Mouse (Mus musculus) liver, embryonic 16.5 days (tissue): Measurements from ENCODE around the gene Slc23a4. TPM values are rescaled to one million over a fixed set of nuclear protein-coding genes. Genes with fewer than 3 reads are reported as not detected.

Experiments
- ATAC-seq: fragments of 200-750 bp; cut with Nextera tagmentation; 2 replicates; pipeline ENCODE4 v1.8.0; 2017; ENCODE audit warnings: low read depth, mild to moderate bottlenecking, moderate number of reproducible peaks, moderate library complexity
- H3K27ac ChIP-seq: fragments of 300-500 bp; sonication (generic); 2 replicates; pipeline ENCODE4 v1.5.1; 2014; ENCODE audit warnings: mild to moderate bottlenecking, low read length
- H3K27me3 ChIP-seq: fragments of 300-500 bp; sonication (generic); 2 replicates; pipeline ENCODE4 v1.6.1; 2014; ENCODE audit warnings: low read depth, low read length, mixed read lengths; ENCODE audit not compliant: control insufficient read depth, insufficient read depth
- H3K36me3 ChIP-seq: fragments of 300-500 bp; sonication (generic); 2 replicates; pipeline ENCODE4 v1.6.1; 2014; ENCODE audit warnings: mild to moderate bottlenecking; ENCODE audit not compliant: control insufficient read depth, insufficient read depth
- H3K4me1 ChIP-seq: fragments of 300-500 bp; sonication (generic); 2 replicates; pipeline ENCODE4 v1.6.1; 2014; ENCODE audit warnings: low read depth, low read length, mixed read lengths; ENCODE audit not compliant: control insufficient read depth
- H3K4me2 ChIP-seq: fragments of 300-500 bp; sonication (generic); 2 replicates; pipeline ENCODE4 v1.6.1; 2014; ENCODE audit warnings: low read depth, low read length, mixed read lengths
- H3K4me3 ChIP-seq: fragments of 300-500 bp; sonication (generic); 2 replicates; pipeline ENCODE4 v1.5.1; 2014; ENCODE audit warnings: low read depth, mild to moderate bottlenecking, low read length
- H3K9ac ChIP-seq: fragments of 300-500 bp; sonication (generic); 2 replicates; pipeline ENCODE4 v1.6.1; 2014; ENCODE audit warnings: low read depth, low read length
- H3K9me3 ChIP-seq: fragments of 300-500 bp; sonication (generic); replicated peaks from 2 replicates; pipeline ENCODE4 v1.6.1; 2016; ENCODE audit warnings: low read length; ENCODE audit not compliant: control insufficient read depth
- WGBS: fragments of 180-500 bp; shearing (Covaris S2); extraction: QIAGEN DNeasy Blood & Tissue Kit; methylation state at CpG from one replicate; pipeline ENCODE4 v1.1.7; 2014; ENCODE audit not compliant: insufficient replicate concordance; 5-methylcytosine and 5-hydroxymethylcytosine counted together
- polyA plus RNA-seq: library from polyadenylated mRNA; unstranded; fragments of >200 nt; fragmentation: Nextera tagmentation; extraction: Ambion mirVana; gene quantifications from 2 replicates; pipeline ENCODE4 v1.2.1, GENCODE M21; 2015

The Slc23a4 gene
- polyA plus RNA-seq, 1 experiment from 2014 or later = 0.14 TPM

GRCm38 (mm10) chr6:35010705-35011104 lies 22.5 kb upstream of the Slc23a4 start:
- Histone ChIP-seq H3K9ac (no peak overlapping the region), H3K4me1 (no peaks in the 10 kb centered on the region), H3K4me2 (no peak overlapping the region), H3K27ac (no peak overlapping the region), H3K4me3 (no peak overlapping the region), H3K36me3 (no peaks in the 10 kb centered on the region), H3K9me3 (no peaks in the 10 kb centered on the region), H3K27me3 (no peaks in the 10 kb centered on the region)
- WGBS = 92% methylated on average over 5 of the region's 5 CpGs
- no peak for ATAC-seq

GRCm38 (mm10) chr6:35002261-35002669 lies 14.1 kb upstream of the Slc23a4 start:
- WGBS = 71% methylated on average over 18 of the region's 18 CpGs
- no peak overlapping the region for H3K27ac ChIP-seq
- H3K27me3 ChIP-seq = no peaks in the 10 kb centered on the region
- no peak overlapping the region for H3K9ac ChIP-seq
- no peaks in the 10 kb centered on the region for H3K36me3 ChIP-seq
- H3K4me3 ChIP-seq = no peak overlapping the region
- H3K4me2 ChIP-seq = no peak overlapping the region
- no peaks in the 10 kb centered on the region for H3K4me1 ChIP-seq
- ATAC-seq = no peak
- H3K9me3 ChIP-seq = no peaks in the 10 kb centered on the region

GRCm38 (mm10) chr6:34999101-34999500 lies 10.9 kb upstream of the Slc23a4 start:
- H3K27ac ChIP-seq = no peak overlapping the region
- H3K4me3 ChIP-seq = no peak overlapping the region
- no peaks in the 10 kb centered on the region for H3K9me3 ChIP-seq
- H3K27me3 ChIP-seq = no peaks in the 10 kb centered on the region
- H3K4me1 ChIP-seq = peaks cover 5% of the 10 kb centered on the region
- WGBS = 30% methylated on average over 4 of the region's 4 CpGs
- H3K9ac ChIP-seq = no peak overlapping the region
- H3K4me2 ChIP-seq = no peak overlapping the region
- H3K36me3 ChIP-seq = no peaks in the 10 kb centered on the region
- no peak for ATAC-seq

GRCm38 (mm10) chr6:34996496-34996895 lies 8.3 kb upstream of the Slc23a4 start:
- H3K36me3 ChIP-seq = no peaks in the 10 kb centered on the region
- H3K4me1 ChIP-seq = peaks cover 5% of the 10 kb centered on the region
- H3K9me3 ChIP-seq = no peaks in the 10 kb centered on the region
- no peak overlapping the region for H3K9ac ChIP-seq
- no peak overlapping the region for H3K4me2 ChIP-seq
- no peak overlapping the region for H3K27ac ChIP-seq
- no peak overlapping the region for H3K4me3 ChIP-seq
- ATAC-seq = no peak
- WGBS = 61% methylated on average over 4 of the region's 4 CpGs
- no peaks in the 10 kb centered on the region for H3K27me3 ChIP-seq

GRCm38 (mm10) chr6:34995265-34995681 lies 7.1 kb upstream of the Slc23a4 start:
- Histone ChIP-seq H3K4me3 (peak overlapping the region; percentile 25; the same call in 1 of the 2 replicates), H3K4me2 (peak overlapping the region; percentile 60), H3K36me3 (no peaks in the 10 kb centered on the region), H3K9ac (no peak overlapping the region), H3K9me3 (no peaks in the 10 kb centered on the region), H3K4me1 (peaks cover 5% of the 10 kb centered on the region), H3K27me3 (no peaks in the 10 kb centered on the region), H3K27ac (no peak overlapping the region)
- WGBS = 5% methylated on average over 13 of the region's 13 CpGs
- peak; percentile 63 for ATAC-seq

GRCm38 (mm10) chr6:34994692-34995091 lies 6.5 kb upstream of the Slc23a4 start:
- ATAC-seq = no peak
- Histone ChIP-seq H3K4me1 (peaks cover 5% of the 10 kb centered on the region), H3K4me3 (no peak overlapping the region), H3K36me3 (no peaks in the 10 kb centered on the region), H3K9me3 (no peaks in the 10 kb centered on the region), H3K27me3 (no peaks in the 10 kb centered on the region), H3K9ac (no peak overlapping the region), H3K4me2 (peak overlapping the region; percentile 60), H3K27ac (no peak overlapping the region)
- WGBS = 24% methylated on average over 5 of the region's 5 CpGs

GRCm38 (mm10) chr6:34989263-34989662 lies 1.1 kb upstream of the Slc23a4 start:
- 63% methylated on average over 6 of the region's 6 CpGs for WGBS
- no peak overlapping the region for H3K9ac ChIP-seq
- no peaks in the 10 kb centered on the region for H3K9me3 ChIP-seq
- H3K4me1 ChIP-seq = peaks cover 3% of the 10 kb centered on the region
- no peak for ATAC-seq
- H3K27me3 ChIP-seq = no peaks in the 10 kb centered on the region
- no peak overlapping the region for H3K27ac ChIP-seq
- H3K36me3 ChIP-seq = no peaks in the 10 kb centered on the region
- no peak overlapping the region for H3K4me3 ChIP-seq
- no peak overlapping the region for H3K4me2 ChIP-seq

- no peak for ATAC-seq
- no peaks in the 10 kb centered on the region for H3K9me3 ChIP-seq
- H3K4me3 ChIP-seq = no peak overlapping the region
- H3K36me3 ChIP-seq = no peaks in the 10 kb centered on the region
- H3K9ac ChIP-seq = no peak overlapping the region
- H3K4me1 ChIP-seq = peaks cover 3% of the 10 kb centered on the region
- no peak overlapping the region for H3K4me2 ChIP-seq
- no peaks in the 10 kb centered on the region for H3K27me3 ChIP-seq
- H3K27ac ChIP-seq = no peak overlapping the region
- 51% methylated on average over 12 of the region's 12 CpGs for WGBS
Measured at GRCm38 (mm10) chr6:34987085-34987645, 1.0 kb downstream of the Slc23a4 start.

GRCm38 (mm10) chr6:34980661-34981060 lies 7.5 kb downstream of the Slc23a4 start:
- H3K4me1 ChIP-seq = no peaks in the 10 kb centered on the region
- no peak overlapping the region for H3K4me3 ChIP-seq
- H3K27ac ChIP-seq = no peak overlapping the region
- no peak for ATAC-seq
- H3K9me3 ChIP-seq = no peaks in the 10 kb centered on the region
- no peak overlapping the region for H3K4me2 ChIP-seq
- no peaks in the 10 kb centered on the region for H3K36me3 ChIP-seq
- 56% methylated on average over 9 of the region's 9 CpGs for WGBS
- no peak overlapping the region for H3K9ac ChIP-seq
- no peaks in the 10 kb centered on the region for H3K27me3 ChIP-seq
